ENCODE assay signal across 9 mouse cellular contexts in the genomic region with DNA sequence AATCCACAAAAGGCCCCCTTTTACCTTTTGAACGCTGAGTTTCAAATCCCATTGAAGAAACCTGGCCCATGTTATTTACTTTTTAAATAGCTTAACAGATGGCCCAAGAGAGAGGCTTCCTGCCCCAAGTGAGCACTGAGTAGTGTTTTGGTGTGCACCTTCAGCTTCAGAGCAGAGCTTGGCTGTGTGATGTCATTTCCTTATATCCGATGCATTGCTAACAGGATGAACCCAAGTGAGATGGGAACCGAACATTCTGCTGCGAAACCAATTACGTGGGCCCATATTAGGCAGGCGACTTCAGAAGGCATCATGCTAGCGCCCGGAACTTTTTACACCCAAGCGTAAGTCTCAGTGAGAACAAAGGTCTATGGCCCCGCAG.
DNase-seq lines count a peak whose midpoint lies in the region; ATAC-seq and TF ChIP-seq lines count a peak whose summit lies in the region.
"Had no signal": no experiment of that assay in that cellular context is flagged by ENCODE, and none has a peak within 500 bp of the region (broad histone marks: within the 10 kb centered on the region; RNA-seq: fewer than 3 reads in every experiment).

No protein-coding gene starts in this region.

- no peak for TF ChIP-seq POLR2A in thymus, adult 2 months (IDR thresholded peaks at IDR 0.05; ENCODE audit: control insufficient read depth, extremely low read depth, insufficient read depth, low read length, poor library complexity)

- no peak for ATAC-seq in limb, embryonic 12.5 days (ENCODE audit: insufficient number of reproducible peaks, insufficient read depth, low FRiP score, low TSS enrichment, low read depth)
- no peak for ATAC-seq in granulocyte monocyte progenitor cell, adult 5-6 weeks (replicated peaks; ENCODE audit: poor library complexity, severe bottlenecking)

- no peak overlapping the region for H3K4me2 ChIP-seq in limb, embryonic 12.5 days
- H3K4me2 ChIP-seq: limb, embryonic 13.5 days had no signal

- H3K9me3 ChIP-seq in limb, embryonic 12.5 days = no peaks in the 10 kb centered on the region
- H3K9me3 ChIP-seq: limb, embryonic 13.5 days had no signal

- peaks cover 62% of the 10 kb centered on the region for H3K4me1 ChIP-seq in thymus, adult 2 months (replicated peaks; ENCODE audit: control insufficient read depth, insufficient read depth, low read length)
- peaks cover 43% of the 10 kb centered on the region for H3K4me1 ChIP-seq in limb, embryonic 12.5 days (replicated peaks)

- no peak overlapping the region for H3K9ac ChIP-seq in limb, embryonic 12.5 days (replicated peaks)
- H3K9ac ChIP-seq: limb, embryonic 13.5 days had no signal

- DNase-seq in gastrocnemius, adult 2 months = no peak
- DNase-seq in gastrocnemius, postnatal 10 days = no peak
- DNase-seq in thymus, adult 2 months = peak; percentile 27
- no peak for DNase-seq in thymus, adult 18-20 months
- no peak for DNase-seq in urinary bladder, postnatal 10 days (ENCODE audit: low spot score)
- DNase-seq in urinary bladder, adult 18-20 months (ENCODE audit: low spot score in 2 of 2) = no peak

- peak overlapping the region; percentile 85 for H3K27ac ChIP-seq in gastrocnemius, adult 2 months
- peak overlapping the region; percentile 54 for H3K27ac ChIP-seq in thymus, adult 2 months (ENCODE audit: control insufficient read depth, insufficient read depth, low read length)
- 0 out of 2 replicates have a peak overlapping the region, but pooled peaks have one; percentile 9 for H3K27ac ChIP-seq in limb, embryonic 12.5 days
- H3K27ac ChIP-seq: limb, embryonic 13.5 days had no signal

- no peaks in the 10 kb centered on the region for H3K36me3 ChIP-seq in thymus, adult 2 months (ENCODE audit: control insufficient read depth, insufficient read depth, low read length)
- H3K36me3 ChIP-seq in limb, embryonic 12.5 days = no peaks in the 10 kb centered on the region
- H3K36me3 ChIP-seq: limb, embryonic 13.5 days had no signal

- intact Hi-C loops in gastrocnemius, adult 2 months (cut with DNase I) = loop anchor here (5.0 kb wide), 1 partner anchor 36 kb away; no protein-coding TSS in a partner anchor

- TF ChIP-seq CTCF in gastrocnemius, adult 2 months (IDR thresholded peaks at IDR 0.05) = no peak
- no peak for TF ChIP-seq CTCF in thymus, adult 2 months (IDR thresholded peaks at IDR 0.05; ENCODE audit: borderline replicate concordance, control insufficient read depth, extremely low read depth, insufficient read depth, low read length, poor library complexity)

- WGBS in thymus, adult 2 months = 69% methylated on average over 10 of the region's 10 CpGs
- 77% methylated on average over 10 of the region's 10 CpGs for WGBS in limb, embryonic 12.5 days

- no peak overlapping the region for H3K4me3 ChIP-seq in gastrocnemius, adult 2 months
- H3K4me3 ChIP-seq in thymus, adult 2 months (ENCODE audit: control insufficient read depth, insufficient read depth, low read length) = no peak overlapping the region
- no peak overlapping the region for H3K4me3 ChIP-seq in limb, embryonic 12.5 days (replicated peaks)
- H3K4me3 ChIP-seq: limb, embryonic 13.5 days had no signal

- H3K27me3 ChIP-seq in thymus, adult 2 months (ENCODE audit: control insufficient read depth, insufficient read depth, low read length) = no peaks in the 10 kb centered on the region
- no peaks in the 10 kb centered on the region for H3K27me3 ChIP-seq in limb, embryonic 12.5 days

Comparison
In these comparisons a context has a peak if more than half of its experiments do, and no peak if none do; other contexts are left out.
1. H3K27ac ChIP-seq: peak in every context shown above with its lines; median percentile 85 in gastrocnemius, adult 2 months; 54 in thymus, adult 2 months; 9 in limb, embryonic 12.5 days.